Mouse (Mus musculus) kidney, postnatal 14 days (tissue): ENCODE results near the gene Commd7.
A peak's percentile ranks its signal among the peaks of the same experiment; 100 is the strongest.
"Not testable (repeated sequence)": the region's sequence is repeated elsewhere in the genome, so short reads cannot be mapped to it uniquely, and the experiment has no call there.

ENCODE experiments used
- DNase-seq: peaks from one replicate; pipeline ENCODE4 v3.0.0; 2022; ENCODE audit warnings: mixed read lengths

Gene Commd7

DNA sequence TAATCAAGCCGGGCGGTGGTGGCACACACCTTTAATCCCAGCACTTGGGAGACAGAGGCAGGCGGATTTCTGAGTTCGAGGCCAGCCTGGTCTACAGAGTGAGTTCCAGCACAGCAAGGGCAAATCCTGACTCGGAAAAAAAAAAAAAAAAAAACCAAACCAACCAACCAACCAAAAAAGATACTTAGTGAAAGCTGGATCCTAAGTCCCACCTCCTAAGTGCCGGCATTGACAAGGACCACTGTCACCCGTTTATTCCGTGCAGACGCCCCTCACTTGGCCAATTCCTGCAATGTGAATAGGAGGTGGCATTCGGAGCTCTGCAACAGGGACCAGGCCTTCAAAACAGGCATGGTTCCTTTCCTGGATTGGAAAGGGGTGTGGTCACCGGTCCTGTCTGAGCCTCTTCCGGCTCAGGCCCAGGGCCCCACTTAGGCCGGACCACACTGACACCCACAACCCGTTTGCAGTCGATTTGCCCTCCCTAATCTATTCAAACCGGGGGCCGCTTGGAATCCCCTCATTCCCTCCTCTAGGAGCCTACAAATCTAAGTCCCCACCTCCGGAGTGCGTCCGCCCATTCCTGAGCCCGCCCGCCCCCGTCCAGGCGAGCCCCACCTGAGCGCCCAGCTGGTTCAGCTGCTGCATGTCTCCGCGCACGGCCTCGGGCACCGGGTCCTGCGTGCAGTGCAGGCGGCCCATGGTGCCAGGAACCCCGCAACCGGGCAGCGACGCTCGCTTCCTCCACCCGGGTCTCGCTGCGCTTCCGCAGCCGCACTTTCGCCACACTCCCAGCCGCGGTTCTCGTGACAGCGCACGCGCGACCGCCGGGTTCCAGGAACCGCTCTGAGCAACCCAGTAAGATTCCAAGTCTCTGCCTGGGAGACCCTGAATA, at the start of gene Commd7:
Commd7 (minus strand) TSS at position 806 of the 895 bp plus-strand sequence.
- DNase-seq = peak; percentile 92

DNA sequence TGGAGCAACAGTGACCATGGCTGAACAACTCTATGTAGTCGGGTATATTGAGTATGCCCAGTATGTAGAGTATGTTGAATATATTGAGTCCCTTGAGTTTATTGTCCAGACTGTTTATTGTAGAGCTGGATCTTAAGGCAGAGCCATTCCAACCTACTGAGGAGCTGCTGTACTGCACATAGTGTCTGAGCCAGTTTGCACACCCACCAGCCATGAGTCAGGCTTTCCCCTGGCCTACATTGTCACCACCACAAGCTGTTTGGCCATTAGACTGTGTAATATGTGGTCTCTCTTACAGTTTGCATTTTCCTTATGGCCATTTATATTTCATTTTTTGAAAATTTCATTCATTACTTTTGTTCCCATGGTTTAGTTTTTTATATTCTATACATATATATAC, 47.4 kb upstream of the Commd7 start:
- no peak for DNase-seq

DNA sequence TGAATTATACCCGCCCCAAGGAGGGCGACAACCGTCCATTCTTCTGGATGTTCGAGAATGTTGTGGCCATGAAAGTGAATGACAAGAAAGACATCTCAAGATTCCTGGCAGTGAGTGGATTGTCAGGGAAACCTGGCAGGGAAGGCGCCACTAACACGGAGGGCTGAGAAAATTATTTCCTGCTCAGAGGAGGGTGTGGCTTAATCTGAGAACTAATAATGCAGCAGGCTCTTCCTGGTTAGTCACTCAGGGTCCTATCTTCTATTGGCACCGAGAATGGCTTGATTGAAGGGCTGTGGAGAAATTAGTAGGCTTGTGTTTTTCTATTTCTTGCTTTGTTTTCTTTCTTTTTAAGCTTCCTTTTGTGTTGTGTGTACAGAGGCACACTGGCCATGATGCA, 45.0 kb upstream of the Commd7 start:
- DNase-seq = no peak

DNA sequence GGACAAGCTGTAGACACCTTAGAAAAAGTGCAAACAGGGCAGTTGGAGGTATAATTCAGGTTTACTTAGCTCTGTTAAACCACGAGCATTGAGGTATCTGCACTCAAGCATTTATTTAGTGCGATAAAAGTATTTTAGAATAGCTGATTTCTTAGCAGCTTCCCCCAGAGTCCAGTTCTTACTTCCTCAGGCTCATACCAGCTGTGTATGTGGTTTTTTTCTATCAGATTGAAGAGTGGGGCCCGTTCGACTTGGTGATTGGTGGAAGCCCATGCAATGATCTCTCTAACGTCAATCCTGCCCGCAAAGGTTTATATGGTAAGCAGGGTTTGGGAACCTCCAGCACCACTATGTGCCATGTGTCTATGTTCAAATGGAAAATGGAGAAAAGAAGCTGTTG, 44.4 kb upstream of the Commd7 start:
- no peak for DNase-seq

DNA sequence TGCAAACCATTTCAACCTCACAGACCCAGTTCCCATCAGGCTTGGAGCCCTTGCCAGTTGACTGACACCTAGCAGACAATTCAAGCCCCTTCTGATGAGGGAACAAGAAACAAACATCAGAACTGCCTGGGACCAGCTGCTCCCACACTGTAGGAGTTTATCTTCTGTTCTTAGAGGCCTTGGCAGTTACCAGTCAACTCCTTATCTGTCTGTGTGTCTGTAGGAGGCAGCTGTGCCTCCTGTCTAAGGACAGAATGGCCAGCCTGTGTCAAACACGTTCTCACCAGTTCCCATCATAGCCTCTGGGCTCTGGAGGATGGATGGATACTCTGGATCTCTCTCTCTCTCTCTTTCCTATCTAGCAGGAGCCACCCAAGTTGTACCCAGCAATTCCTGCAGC, 42.8 kb upstream of the Commd7 start:
- DNase-seq = not testable (repeated sequence)

DNA sequence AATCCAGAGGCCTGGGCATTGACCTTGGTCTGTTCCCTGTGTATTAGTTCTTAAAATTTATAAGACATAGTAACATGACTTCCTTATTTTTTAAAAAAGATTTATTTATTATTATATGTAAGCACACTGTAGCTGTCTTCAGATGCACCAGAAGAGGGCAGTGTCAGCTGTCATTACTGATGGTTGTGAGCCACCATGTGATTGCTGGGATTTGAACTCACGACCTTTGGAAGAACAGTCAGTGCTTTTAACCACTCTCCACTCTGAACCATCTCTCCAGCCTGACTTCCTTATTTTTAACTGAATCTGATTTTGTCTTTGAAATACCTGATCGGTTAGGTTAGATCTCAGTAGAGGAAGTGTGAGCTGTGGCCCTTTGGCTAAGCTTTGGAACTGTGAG, 40.0 kb upstream of the Commd7 start:
- DNase-seq = no peak

DNA sequence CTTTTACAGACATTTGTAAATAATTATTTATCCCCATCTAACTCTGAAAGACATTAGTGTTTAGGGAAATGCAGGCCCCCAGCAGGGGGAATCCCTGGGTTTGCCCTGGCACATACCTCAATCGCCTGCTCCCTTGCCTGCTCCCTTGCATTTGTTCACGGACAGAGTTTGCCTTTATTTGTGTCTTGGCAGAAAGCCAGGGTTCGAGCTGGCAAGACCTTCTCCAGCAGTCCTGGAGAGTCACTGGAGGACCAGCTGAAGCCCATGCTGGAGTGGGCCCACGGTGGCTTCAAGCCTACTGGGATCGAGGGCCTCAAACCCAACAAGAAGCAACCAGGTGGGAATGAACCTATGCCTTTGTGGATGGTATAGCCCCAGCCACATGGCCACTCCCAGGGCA, 37.5 kb upstream of the Commd7 start:
- no peak for DNase-seq

DNA sequence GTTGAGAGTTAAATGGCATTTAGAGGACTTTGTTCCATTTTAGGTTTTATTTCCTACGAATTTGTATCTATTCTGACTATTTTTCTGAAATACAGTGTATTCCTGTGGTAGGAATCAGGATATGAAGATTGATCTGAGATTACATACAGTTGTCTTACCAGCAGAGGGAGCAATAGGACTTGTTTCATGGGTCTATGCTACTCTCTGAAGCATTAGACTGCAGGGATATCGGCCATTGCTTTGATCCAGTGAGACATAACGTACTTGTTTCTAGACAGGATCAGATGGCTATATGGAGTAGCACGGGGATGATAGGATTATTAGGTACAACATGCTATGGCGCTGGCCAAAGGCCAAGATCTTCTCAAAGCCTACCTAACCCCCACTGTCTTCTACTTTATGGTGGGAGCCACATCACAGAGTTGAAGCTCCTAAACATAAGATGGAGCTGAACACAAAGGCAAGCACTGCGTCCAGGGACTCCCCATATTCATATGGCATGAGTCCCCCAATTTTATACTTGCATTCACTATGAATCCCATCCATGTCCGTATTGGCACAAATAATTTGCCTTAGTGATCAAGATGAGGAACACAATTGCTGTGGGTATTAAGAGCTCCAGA, 36.3 kb upstream of the Commd7 start:
- DNase-seq = peak; percentile 51

DNA sequence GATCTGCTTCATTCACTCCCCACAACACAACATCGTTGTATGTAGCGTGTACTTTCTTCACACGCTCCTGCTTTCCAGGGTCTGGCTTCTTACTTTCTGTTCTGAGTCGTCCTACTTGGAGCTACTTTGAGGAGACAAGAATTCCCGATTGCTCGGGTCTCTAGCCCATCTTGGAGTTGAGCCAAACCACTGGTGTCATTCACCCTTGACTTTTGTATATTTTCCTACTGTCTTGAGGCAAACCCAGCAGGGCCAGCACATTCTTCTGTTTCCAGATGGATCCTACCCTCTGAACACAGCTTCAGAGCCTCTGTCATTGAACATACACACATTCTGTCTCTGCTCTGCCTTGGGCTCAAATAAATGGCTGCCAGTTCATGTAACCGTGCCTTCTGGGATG, 32.8 kb upstream of the Commd7 start:
- peak; percentile 55 for DNase-seq

DNA sequence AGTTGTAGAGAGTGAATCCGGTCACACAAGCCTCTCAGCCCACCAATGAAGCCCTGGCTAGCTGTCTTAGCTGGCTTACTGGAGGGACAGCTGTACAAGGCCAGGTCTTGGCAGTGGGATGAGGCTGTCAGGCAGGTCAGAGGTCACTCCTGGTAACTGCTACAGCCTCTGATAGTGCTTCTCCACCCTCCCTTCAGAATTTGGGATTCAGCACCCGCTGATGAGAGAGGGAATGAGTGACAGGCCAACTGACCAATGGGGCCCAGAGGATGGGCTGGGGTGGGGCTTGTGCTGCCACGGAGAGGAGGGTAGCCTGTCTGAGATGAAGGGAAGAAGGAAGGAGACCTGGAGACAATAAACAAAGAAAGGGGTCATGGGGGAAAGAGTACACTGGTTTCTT, 28.0 kb upstream of the Commd7 start:
- no peak for DNase-seq

DNA sequence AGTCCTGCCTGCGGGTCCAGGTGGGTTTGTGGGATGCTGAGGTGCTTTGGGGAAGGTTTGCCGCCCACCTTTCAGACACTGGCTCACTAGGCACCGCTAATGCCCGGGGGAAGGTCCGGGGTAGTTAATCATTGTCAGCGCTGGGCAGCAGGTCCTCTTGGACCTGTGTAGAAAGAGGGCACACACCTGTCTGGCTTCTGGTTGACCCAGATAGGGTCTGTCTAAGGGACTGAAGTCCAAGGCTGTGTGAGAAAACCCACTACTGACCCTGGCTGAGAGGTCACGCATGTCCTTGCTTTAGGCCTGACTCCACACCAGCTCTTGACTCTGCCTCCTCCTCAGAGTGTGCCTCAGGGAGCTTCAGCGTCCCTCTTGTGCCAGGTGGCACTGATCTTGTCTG, 25.1 kb upstream of the Commd7 start:
- not testable (repeated sequence) for DNase-seq

DNA sequence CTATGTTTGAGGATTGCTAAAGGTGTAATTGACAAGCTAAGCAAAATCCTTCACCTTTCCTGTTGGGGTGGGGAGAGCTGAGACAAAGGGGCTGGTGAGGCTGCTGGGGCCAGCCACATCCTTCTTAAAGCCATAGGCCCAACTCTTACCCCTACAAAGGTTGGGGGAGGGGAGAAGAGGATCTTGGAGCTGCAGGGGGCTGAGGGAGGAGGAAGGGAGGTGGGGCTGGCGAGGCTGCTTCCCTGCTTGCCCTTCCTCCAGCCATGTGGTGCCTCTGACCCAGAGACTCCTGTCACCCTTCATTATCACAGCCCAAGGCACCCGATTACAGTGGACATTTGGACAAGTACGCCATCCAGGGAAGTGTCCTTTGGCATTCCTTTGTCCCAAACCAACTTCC, 19.1 kb upstream of the Commd7 start:
- no peak for DNase-seq

DNA sequence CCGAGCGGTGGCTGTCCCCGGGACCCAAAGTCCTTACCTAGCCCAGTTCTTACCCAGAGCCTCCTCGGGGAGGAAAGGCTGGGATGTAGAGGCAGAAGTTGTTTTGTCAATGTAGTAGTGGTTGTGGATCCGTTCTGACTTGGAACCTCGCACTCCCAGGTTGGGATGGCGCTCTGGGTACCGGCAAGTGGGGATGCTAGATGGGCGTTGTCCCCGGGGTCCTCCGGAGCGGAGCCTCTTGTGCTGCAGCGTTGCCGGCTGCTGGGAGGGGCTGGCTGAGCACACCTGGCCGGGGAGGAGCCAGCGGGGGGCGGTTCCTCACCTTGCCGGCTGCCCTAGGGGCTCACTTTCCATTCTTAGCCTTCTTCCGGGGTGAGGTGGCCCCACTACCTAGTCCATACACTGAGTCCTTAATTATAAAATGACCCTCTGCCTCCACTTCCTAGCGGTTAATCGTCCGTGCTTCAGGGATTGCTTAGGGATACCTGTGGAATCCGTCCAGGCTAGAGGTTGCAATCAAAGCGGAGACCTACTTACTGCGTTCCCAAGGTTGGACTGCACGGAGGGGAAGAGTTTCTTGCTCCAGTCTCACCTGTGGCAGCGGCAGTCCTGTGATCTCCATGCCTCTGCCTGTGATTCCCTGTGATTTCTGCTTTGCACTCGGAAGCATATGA, 17.6 kb upstream of the Commd7 start:
- peak; percentile 55 for DNase-seq

DNA sequence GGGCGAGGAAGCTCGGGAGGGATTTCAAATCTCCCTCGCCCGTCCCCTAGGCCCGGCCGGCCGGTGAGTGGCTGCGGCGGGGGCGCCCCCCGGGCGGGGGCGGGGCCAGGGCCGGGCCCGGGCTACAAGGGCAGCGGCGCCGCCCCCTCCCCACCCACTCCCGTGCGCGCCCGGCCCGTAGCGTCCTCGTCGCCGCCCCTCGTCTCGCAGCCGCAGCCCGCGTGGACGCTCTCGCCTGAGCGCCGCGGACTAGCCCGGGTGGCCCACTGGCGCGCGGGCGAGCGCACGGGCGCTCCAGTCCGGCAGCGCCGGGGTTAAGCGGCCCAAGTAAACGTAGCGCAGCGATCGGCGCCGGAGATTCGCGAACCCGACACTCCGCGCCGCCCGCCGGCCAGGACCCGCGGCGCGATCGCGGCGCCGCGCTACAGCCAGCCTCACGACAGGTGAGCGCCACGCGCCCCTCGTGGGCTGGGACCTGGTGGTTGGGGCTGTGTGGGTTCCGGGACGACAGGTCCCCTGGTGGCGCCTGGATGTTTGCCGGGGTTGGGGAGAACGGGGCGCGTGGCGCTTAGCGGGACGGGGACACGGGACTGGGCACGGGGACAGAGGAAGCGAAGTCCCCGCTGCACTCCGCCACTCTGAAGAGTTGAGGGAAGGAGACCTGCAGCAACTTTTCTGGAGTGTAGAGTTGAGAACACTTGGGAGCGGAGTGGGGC, 16.9 kb upstream of the Commd7 start, which contains the start of gene Dnmt3b:
Dnmt3b (plus strand) TSS at position 153 of the 716 bp plus-strand sequence.
- peak; percentile 85 for DNase-seq

DNA sequence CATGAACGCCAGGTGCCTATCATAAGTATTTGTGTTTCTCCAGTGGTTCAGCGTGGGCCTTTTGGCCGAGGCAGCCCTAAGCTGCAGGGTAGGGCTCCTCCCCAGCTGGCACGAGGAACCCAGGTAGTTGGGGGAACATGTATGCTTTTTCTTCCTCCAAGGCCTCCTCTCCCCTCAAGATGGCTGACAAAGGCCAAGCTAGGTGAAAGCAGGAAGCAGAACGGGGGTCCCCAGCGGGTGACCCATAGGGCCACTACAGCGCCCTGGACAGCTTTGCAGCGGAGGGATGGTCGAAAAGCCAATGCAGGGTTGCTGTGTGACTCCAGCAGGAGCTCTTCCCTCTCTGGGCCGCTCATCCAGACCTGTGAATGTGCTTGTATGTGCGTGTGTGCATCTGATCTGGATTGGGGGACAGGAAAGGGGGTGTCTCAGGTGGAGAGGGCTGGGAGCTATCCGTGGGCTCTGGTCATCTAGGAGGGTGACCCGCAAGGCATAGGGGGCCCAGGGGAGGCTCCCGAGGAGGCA, 16.3 kb upstream of the Commd7 start:
- no peak for DNase-seq

DNA sequence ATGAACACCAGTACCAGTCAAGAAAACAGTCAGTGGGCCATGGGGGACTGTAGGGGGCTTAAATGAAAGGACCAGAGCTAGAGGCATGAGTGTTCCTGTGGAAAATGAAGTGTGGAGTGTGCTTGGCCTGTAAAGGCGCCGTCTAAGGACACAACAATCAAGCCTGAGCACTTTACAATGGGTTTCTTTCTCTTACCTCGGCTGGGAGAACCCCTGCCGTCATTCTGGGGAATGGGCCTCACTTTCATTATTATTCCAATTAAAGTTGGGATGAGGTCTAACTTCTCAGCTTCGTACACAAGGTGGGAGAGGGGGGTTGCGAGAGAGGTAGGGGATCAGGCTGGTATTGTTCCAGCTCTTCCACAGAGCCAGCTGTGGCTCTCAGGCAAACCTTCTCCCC, 10.4 kb upstream of the Commd7 start:
- no peak for DNase-seq

DNA sequence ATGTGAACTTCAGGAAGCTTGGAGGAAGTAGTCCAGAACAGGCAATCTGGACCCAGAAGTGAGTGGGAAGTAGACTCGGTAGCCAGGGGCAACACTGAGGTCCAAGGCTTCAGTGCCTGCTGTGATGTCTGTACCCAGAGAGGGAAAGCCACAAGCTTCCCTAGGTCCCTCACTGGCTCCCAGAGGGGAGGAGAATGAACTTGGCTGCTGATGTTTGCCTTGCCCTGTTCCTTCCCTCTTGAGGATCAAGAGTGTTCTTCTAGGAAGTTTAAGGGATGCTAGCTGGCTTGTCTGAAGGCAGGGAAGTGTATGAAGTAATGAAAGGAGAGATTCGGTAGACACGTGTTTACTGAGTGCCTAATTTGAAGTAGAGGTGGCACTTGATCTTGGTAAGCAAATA, 9.9 kb upstream of the Commd7 start:
- no peak for DNase-seq

DNA sequence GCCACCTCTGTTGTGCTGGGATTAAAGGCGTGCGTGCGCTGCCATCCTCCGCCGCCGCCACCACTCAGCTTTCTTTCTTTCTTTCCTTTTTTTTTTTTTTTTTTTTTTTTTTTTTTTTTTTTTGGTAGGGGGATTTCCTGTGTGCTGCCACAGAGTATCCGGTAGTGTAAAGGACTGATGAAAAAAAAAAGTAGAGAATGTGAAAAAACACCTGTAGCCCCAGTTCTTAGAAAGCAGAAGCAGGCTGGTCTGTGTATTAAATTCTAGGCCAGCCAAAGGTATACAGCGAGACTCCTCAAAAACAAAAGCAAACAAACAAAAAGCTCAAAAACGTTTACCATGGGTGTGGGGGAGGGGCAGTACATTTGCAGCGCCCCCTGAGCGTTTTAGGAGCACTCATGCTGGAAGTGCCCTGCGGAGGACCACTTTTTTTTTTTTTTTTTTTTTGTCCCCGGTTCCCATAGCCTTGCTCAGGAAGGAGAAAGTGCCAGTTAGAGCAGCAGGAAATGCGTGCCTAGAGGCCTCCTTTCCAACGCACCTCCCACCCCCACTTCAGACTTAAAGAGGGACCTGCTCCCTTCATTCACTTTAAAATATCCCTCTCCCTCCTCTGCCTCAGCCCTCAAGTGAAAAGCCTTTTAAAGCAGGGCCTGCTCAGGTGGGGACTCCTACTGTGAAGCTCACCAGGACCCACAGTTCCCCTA, 6.5 kb upstream of the Commd7 start:
- DNase-seq = no peak

DNA sequence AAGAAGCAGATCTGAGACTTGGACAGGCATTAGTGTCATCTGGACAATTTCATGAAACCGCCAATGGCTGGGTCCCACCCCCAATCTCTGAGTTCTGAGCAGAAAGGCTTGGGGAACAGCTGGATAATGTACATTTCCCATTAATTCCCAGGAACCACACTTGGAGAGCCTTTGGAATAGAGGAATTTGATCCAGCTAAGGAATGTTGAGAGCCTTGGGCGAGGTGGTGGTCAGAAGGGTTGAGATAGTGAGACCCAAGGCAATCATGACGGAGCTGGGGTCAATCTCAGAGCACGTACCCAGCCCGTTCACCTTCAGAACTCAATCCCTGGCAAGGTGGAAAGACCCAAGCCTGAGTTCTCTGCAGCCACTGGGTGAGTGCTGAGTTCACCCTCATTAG, 678 bp upstream of the Commd7 start:
- DNase-seq = no peak

DNA sequence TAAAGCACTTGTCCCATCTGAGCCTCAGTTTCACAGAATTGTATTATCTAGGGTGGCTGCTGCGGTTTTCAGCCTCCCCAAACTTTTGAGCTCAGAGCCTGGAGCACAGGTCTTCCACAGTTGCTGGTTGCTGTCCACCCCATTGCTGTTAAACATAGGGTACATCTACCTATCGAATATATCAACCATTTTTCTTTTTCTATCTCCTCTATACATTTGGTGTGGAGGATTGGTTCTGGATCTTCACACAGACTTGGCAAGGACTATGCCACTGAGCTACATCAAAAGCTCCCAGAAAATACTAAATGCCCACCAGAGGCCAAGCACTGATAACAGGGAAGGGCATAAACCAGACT, 268 bp upstream of the Commd7 start:
- DNase-seq = no peak

DNA sequence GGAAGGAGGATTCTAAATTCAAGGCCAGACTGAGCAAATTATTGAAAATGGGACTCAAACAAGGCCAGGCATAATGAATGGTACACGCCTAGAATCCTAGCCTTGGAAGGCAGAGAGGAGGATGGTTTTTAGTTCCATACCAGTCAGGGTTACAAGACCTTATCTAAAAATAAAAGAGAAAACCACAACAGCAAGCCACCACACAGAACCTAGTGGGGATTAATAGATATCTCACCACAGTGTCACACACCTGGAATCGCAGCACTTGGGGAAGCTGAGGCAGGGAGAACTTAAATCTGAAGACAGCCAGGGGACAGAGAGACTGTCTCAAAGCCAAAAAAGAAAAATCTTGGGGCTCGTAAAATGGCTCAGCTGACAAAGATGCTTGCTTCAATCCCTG, 1.6 kb downstream of the Commd7 start:
- no peak for DNase-seq

DNA sequence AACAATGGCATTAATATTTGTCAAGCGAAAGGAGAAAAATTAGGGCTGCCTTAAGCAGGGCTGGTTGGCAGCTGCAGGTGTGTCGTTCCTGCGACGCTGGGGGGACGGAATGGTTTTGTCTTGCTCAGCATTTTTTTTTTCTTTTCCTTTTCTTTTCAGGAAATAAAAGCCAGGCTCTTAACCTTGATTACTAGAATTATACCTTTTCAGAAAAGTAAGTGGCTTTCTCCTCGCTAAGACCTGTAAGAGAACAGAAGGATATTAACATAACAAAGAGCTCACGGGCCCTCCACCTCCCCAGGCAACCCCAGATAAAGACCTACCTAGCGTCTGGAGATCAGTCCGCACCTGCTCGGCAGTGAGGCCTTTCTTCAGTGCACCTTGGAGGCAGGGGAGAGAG, 10.1 kb downstream of the Commd7 start:
- no peak for DNase-seq
